Mouse (Mus musculus) cortical plate, adult 2 months (tissue): ENCODE data around the gene Cuta.

ENCODE experiments used
- CTCF ChIP-seq: fragments of 200-500 bp; IDR thresholded peaks from 2 replicates; pipeline ENCODE4 v1.5.1; 2011; ENCODE audit warnings: mild to moderate bottlenecking, control low read depth, low read length; ENCODE audit not compliant: insufficient read depth; ENCODE audit errors: extremely low read depth
- POLR2A ChIP-seq: fragments of 200-500 bp; IDR thresholded peaks from 2 replicates; pipeline ENCODE4 v1.6.1; 2011; ENCODE audit warnings: mild to moderate bottlenecking, low read length, control low read depth; ENCODE audit not compliant: insufficient read depth; ENCODE audit errors: extremely low read depth

DNA sequence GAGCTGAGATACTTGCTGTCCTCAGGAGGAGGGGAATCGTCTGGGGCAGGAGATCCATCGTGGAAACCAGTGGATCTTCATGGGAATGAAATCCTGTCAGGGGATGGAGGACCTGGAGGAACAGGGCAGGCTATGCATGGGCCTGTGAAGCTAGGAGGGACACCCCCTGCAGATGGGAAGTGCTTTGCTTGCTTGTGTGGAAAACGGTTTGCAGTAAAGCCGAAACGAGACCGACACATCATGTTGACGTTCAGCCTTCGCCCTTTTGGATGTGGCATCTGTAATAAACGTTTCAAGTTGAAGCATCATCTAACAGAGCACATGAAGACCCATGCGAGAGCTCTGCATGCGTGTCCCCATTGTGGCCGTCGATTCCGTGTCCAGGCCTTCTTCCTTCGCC is 35.2 kb upstream of the Cuta start:
- no peak for TF ChIP-seq CTCF
- TF ChIP-seq POLR2A = no peak
